Mouse (Mus musculus) adrenal gland, adult (tissue): ENCODE measurements at regions not wholly inside any gene's neighbourhood (a gene's known extent, or its start where the extent isn't known, plus 50 kb on each side); places are given as distances from the start of the nearest gene placed in this dataset.

Source experiments
- DNase-seq, 2 experiments: peaks; one replicate each; pipeline ENCODE4 v3.0.0; 2022 to 2023; ENCODE audit warnings: low spot score in 1 of 2; ENCODE audit not compliant: inconsistent age in 2 of 2

DNA sequence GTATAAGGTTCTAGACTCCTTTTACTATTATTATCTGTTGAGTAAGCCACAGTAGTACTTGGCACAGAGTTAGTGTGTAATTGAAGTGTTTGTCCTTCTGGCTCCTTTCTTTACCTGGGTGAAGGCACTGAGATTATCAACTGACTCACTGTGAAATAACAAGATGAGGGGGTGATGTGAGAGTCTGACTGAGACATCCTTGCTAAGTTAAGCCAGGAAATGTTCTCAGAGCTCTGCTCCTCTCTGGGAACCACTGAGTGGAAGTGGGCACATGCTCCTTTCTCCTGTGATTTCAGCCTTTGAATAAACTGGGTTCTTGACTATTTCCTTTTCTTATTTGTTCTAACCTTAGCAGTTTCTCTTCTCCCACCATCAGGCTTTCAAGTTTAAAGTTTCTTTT lies 380.7 kb upstream of the Prkcq start:
- DNase-seq: no peak

DNA sequence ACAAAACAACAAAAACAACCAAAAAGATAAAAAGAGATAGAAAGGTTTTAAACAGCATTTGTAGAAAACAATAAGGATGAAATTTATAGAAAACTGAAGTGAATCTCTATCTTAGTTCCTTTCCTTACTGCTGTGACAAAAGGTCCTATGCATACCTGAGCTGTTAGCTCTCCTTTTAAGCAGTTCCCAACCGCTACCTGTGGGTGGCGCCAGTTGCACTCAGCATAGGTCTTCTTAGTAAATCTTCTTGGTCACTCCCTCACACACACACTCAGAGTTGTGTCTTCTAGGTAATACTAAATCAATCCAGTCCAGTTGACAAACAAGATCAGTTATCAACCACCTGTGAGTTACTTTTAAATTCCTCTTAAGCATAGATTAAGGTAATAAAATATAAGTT lies 355.5 kb upstream of the Prkcq start:
- DNase-seq: no peak

DNA sequence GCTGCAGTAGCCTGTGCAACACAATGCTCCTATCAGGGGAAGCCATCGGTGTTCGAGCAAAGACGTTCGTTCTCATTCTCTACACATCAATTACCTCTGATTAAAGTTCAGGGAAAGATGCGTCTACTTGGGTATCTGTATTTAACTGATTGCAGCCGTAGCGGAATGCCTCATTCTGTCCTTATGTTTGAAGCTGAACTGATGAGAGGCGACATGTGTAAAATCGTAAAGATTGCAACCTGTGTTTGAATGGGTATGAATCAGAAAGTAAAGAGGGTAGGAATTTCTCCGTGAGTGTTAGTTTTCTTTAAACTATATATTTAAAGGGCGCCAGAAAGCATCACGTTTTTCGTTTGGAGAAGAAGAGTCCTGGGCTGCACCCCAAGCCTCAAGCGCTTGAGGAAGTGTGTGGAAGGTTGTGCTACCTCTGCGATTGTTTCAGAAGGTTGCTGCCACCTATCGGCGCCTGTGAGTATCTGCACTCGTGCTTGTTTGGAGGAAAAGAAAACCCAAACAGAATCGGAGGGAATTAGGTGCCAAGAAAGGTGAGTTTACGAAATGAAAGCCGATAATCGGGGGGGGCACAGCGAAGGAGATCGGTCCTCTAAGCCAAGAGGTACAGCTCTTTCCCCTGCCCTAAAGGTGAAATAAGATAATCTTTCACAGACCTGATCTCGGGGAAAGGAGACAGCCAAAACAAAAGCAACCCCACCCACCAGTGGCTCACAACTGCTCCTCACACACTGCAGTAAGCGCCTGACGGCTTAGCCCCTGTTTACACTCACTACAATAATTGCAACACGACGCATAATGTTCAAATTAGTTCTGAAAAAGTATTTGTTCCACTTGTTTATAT lies 346.4 kb upstream of the Prkcq start:
- peak; percentile 29 to 77 for DNase-seq

DNA sequence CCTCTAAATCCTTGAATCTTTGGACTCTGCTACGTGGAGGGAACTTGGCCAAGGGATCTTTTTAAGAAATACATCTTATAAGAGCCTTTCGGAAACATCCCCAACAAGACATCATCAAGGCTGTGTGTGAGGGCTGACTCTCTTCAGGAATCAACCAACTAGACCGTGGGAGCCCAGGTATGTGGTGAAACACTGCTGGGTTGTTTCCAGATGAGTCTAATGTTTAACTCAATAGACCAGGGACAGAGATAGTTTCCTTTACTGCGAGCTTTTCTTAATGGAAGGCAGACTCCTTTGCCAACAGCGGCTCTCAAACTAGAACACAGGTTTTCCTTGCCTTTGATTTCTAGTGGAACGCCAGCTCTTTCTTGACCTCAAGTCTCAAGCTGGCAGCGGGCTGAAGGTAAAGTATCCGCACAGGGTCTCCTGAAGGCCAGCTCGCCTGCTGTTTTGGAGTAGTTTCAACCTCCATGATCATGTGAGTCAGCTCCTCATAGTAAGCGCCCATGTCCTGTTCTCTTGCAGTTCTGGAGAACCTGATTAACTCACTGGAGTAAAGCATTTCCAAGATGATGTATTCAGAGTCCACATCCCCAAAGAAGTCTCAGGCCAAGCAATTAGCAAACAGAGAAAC lies 345.7 kb upstream of the Prkcq start:
- DNase-seq: no peak

DNA sequence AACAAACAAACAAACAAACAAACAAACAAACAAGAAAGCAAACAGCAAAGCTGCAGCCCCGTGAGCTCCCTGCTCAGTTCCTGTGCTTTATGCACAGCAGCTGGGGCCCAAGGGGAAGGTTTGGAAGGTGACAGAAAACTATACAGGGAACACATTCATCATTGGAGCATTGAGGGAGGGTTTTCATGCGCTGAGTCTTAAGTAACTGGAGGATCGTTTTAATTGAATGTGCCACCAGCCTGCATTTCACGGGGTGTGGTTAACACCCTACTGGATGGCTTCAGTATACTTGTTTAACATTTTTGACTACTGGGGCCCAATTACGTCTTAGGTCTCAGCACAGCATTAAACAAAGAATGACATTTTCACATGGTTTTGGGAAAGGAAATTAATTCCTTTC lies 331.9 kb upstream of the Prkcq start:
- DNase-seq: no peak

DNA sequence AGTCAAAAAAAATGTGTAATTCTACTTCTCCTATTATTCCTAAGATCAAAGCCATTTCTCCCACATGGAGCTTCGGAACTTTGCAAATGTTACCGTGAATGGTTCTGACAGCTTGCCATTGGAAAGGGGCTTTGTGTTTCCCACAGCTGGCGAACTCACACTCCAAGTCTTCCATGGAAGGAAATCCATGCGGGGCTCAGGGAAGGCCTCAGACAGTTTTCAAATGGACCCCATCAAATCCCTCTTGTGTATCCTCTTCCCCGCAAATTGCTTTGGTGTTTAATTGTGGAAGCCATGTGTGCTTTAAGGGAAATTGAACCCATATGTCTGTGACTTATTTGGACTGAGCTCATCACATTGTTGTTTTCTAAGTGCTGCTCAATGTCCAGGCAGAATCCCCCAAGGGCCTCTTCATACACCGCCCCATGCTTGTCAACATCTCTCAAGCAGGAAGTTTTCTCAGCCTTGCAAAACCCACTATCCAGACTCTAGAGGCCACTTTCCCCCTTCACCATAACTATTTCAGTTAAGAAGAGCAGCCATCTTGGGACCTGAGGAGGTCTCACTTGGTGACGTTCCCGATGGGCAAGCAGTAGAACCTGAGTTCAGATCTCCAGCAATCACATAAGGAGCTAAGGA lies 310.1 kb upstream of the Prkcq start:
- DNase-seq: no peak

DNA sequence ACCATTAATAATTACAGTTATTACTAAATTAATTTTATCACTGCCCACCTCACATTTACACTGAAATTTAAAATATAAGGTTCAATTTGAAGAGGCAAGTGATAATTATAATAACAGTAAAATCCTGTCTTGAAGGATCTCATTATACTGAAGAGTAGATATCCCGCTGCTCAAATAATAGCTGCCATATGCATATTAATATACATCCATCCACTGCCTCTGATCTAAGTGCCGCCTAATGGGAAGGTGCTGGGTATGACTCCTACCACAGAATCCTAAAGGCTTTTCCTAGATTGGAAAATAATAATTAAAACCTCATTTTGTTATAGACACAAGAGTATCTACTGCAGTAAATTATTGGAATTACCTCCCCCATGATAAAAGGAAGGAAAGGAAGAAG lies 307.5 kb upstream of the Prkcq start:
- no peak for DNase-seq

DNA sequence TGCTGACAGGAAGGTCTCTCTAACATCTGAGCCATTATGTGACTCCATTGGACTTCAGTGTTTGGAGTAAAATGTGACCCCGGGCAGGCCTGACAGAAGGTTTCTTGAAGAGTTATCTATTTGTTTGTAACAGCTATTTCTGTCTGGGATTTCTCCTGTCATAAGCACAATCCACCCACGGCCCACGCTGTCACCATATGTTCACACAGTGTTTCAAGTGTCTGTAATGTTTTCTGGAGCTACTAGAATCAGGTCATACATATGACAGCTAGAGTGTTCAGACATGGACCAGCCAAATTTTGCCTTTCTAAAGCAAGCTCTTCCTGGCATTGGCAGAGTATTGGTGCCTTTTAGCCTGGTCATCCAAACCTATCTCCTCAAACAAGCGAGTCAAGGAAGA lies 297.6 kb upstream of the Prkcq start:
- DNase-seq: no peak

DNA sequence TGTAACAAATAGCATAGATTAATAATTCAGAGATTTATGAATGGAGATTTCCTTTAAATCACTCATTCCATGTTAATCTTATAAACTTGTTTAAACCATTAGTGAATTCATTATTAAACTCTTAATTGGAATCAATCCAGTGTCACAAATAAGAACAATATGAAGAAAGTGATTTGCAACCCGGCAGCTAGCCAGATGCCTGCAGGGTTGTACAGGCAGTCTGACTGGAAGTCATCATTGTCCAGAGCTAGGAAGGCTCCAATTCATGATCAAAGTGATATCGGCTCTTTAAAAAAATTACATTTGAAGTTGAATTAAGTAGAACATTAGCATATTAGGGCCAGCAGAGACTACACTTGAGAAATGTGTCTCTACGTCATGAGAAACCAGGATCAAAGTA lies 270.0 kb upstream of the Prkcq start:
- DNase-seq: no peak

DNA sequence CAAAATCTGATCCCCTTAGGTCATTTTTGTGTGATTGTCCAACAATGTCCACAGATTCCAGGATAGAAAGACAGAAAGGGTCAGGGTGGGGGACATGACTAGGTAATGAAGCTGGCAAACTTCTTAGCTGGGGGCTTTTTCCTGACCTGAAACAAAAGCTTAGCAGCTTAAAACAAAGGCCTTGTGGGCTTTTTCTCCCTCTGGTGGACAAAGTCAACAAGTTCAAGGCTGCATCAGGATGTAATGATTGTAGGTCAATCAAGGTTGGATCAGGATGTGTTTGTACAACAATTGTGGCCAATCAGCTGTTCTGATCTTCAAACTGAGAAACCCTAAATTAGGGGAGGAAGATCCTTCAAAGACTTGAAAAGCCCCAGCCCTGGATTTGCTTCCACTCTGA lies 252.0 kb upstream of the Prkcq start:
- no peak for DNase-seq

DNA sequence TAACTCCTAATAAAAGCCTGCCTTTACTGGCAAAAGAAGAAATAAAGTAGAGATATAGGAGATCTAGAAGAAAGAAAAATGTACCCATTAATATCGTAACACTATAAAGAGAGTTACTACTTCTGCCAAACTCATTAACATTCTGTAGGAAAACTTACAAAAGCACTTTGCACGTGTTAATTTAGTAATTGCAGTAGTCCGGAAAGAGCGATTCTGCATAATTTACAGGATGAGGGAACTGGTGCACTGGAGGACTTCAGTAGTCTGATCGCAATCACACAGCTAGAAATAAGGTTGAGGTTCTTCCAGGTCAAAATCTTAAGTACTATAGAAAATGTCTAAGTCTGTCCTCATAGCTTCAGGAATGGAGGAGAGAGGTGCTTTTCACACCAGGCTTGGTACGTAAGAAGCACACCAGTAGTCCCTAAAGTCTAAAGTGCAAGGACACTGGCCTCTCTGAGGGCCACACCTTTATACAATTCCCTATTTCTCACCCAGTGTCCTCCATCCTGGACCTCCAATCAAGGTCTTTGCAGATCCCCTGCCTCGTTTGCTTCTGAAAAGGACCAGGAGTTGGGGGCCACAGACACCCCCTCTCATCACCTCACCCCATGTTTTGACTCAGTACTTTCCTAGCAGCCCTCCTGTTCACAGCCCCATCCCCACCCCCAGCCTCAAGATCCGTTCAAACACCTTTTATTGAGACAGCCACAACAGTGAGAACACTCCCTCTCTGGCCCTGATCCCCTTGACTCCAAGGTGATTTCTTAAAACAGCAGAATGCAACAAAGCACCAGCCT lies 251.0 kb upstream of the Prkcq start:
- DNase-seq: no peak

DNA sequence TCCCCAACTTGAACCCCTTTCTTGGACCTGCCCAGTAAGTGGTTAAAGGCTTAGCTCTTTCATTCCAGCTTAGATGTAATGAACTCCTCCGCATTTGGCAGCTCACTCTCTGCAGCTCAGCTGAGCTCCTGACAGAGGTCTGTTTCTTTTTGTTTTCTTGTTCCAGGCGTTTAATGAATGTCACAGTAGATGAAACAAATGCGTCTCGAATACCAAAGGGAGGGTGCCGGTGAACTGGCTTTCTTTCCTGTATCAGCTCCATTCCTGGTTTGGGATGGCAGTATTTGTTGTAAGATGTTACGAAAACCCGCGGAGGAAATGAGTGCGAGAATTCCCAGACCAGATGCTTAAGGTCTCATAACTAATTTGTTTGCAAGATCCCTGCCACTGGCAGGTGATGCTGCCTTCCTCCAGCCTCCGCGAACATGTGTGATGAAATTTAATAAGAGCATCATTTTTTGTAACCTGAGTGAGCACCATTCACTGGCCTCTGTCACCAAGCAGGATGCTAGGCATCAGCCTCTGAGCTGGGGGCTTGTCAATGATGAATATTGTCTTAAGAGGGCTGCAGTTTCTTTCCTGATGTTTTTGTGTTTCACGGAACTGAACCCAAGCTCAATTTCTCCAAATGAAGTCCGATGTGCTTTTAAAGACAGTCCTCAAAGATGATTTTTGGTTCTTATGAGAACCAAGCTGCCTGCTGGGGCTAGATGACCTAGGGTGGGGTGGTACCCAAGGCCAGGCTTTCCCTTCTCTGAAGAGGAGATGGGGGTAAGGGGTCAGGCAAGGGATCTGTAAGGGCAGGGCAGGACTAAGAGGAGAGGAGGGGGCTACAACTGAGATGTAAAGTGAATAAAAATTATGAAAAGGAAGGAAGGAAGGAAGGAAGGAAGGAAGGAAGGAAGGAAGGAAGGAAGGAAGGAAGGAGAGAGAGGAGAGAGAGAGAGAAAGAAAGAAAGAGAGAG lies 250.1 kb upstream of the Prkcq start:
- DNase-seq: no peak

DNA sequence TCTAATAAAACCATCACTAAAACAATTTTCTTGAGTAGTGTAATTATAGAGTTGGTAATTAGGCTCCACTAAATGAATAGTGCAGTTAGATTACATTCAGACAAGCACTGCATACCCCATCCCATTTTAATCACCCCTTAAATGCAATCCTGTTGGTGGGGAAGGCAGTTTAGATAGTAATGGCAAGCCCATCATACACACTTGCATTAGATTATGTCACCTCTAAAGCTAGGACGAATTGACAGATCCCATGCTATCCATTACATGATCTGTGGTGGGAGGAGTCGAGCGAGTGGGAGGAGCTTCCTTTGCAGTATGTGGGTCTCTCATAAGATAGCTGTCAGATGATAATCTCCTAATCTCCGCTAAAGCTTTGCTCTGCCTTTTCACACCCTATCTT lies 247.9 kb upstream of the Prkcq start:
- no peak for DNase-seq

DNA sequence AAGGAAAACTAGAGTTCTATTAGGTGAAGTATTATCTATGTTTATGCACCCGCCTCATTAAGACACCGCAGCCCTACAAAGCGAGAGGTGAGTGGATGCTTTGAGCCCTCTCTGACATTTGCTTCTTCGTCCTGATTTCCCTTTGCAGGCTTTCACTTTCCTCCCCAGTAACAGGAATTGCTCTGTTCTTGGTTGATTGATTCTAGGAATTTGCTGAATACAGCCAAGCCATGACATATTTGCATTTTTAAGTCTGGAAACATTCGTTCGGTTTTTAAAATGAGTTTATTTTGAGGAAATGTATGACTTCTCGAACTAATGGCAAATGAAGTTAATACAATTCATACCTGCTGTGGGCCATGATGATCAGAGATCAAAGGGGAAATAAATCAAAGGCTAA lies 246.5 kb upstream of the Prkcq start:
- no peak for DNase-seq

DNA sequence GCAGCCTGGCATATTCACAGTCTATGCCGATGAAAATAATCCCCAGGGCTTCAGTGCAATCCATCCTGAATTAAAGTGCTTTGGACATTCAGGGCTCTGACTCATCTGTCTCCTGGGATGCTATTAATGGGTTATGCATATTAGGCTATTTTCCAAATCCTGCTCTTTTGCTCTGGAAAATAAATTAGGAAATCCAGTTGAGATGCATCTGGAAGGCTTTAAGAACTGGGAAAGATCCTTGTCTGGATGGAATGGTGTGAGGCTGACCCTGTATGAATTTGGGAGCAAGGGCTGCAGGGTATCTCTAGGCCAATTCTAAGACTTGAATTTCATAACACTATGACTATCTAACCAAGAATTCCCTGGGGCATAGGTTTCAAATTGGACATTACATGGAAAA lies 234.5 kb upstream of the Prkcq start:
- peak in 1 of 2 experiments; percentile 16 for DNase-seq

DNA sequence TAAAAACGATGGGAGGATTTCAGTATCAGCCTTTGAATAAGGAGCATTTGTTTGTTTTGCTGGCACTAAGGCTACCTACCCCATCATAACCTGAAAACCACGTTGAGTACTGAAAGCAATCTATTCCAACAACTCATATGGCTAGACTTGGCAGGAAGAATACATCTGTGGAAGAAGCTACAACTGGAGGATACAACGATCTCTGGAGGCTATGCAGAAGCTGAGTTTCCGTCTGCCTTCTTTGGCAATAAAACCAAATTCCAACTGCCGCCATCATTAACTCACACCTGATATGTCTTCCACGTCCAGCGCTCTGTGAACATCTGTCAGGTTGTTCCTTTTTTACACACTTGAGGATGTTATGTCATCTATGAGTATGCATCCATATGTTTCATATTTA lies 206.7 kb upstream of the Prkcq start:
- DNase-seq: no peak

DNA sequence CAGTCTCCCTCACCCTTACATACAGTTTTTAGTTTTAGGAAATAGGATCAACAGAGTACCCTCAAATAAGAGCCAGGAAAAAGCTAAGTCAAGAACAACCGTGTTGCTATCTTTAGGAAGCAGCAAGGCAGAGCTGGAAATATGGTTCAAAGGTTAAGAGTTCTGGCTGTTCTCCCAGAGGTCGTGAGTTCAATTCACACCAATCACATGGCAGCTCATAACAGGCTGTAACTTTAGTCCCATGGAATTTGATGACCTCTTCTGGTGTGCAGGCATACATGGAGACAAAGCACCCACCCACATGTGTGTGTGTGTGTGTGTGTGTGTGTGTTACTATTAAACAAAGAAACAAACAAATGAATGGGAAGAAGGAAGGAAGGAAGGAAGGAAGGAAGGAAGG lies 205.0 kb upstream of the Prkcq start:
- no peak for DNase-seq

DNA sequence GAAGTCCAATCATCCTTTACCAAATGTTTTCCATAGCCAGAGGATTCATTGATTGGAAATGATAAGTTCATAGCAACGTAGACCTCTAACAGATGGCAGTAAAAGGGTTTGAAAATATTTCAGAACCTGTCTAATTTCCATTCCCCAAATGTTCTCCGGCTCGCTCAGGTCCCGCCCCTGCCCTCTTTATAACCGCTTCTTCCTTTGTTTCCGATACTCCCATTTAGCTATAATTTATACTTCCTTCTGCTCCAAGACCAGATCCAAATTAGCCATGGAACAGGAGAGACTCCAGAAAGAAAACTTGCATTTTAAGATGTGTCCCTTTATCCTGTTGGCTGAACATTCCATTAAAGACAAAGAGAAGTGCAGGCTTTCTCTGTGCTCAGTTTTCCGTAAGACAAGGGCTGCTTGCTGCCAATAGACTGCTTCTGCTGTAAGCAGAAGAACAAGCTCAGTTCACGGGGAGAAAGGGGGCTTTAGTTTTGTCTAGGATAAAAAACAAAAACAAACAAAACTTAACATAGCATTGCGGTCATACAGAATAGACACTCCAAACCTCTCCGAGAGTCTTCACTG lies 202.7 kb upstream of the Prkcq start:
- DNase-seq: no peak

DNA sequence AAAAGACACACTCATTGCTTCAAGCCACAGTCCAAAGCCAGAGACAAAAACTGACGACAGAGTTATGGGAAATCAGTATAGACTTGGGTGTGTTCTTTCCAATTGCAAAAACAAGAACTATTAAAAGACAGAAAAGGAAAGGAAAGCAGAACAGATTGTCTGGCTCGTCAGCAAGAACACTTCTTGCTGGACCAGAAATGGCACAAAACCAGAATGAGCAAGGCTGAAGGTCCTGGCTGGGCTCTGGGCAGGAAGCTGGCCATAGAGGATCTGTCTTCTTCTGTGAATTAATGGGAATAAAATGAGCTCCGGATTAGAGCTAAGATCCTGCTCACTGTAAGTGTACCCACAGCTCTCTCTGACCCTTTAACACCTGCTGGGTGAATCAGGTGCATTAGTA lies 199.9 kb upstream of the Prkcq start:
- no peak for DNase-seq

DNA sequence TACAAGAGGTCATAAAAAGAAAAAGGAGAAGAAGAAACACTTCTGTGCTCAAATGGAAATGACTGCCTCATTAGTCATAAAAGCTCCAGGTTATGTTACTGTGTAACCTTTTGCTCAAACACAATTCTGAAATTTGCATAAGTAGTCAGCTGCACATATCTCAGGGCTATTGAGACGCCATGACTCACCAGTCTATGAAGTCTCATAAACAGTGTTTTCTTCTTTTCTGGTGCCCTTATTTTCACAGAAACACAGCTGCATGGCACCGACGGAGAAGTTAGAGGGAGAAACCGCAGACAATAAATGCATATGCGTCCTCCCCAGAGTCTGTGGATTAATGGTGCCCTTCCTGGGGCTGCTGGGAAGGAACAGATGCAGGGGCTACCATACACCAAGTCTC lies 193.1 kb upstream of the Prkcq start:
- no peak for DNase-seq
